Mouse (Mus musculus) lung, embryonic 16.5 days (tissue): ENCODE data around the gene Rnf215. TPM values are rescaled to one million over a fixed set of nuclear protein-coding genes. Genes with fewer than 3 reads are reported as not detected.

Experiments used
- ATAC-seq: fragments of 200-750 bp; cut with Nextera tagmentation; 2 replicates; pipeline ENCODE4 v1.8.0; 2017; ENCODE audit warnings: low read depth, mild to moderate bottlenecking, moderate library complexity
- H3K27ac ChIP-seq: fragments of 300-500 bp; sonication (generic); 2 replicates; pipeline ENCODE4 v1.5.1; 2014; ENCODE audit warnings: mild to moderate bottlenecking, control low read depth, low read length
- H3K27me3 ChIP-seq: fragments of 300-500 bp; sonication (generic); 2 replicates; pipeline ENCODE4 v1.6.1; 2014; ENCODE audit warnings: low read depth, low read length, mixed read lengths; ENCODE audit not compliant: control insufficient read depth, insufficient read depth
- H3K36me3 ChIP-seq: fragments of 300-500 bp; sonication (generic); 2 replicates; pipeline ENCODE4 v1.6.1; 2014; ENCODE audit warnings: low read length; ENCODE audit not compliant: control insufficient read depth, insufficient read depth
- H3K4me1 ChIP-seq: fragments of 300-500 bp; sonication (generic); replicated peaks from 2 replicates; pipeline ENCODE4 v1.6.1; 2014; ENCODE audit warnings: low read length, mixed read lengths; ENCODE audit not compliant: control insufficient read depth, insufficient read depth
- H3K4me2 ChIP-seq: fragments of 300-500 bp; sonication (generic); 2 replicates; pipeline ENCODE4 v1.6.1; 2014; ENCODE audit warnings: low read depth, low read length, control low read depth
- H3K4me3 ChIP-seq: fragments of 300-500 bp; sonication (generic); 2 replicates; pipeline ENCODE4 v1.5.1; 2014; ENCODE audit warnings: mild to moderate bottlenecking, low read length, control low read depth
- H3K9ac ChIP-seq: fragments of 300-500 bp; sonication (generic); 2 replicates; pipeline ENCODE4 v1.6.1; 2014; ENCODE audit warnings: low read length, control low read depth
- H3K9me3 ChIP-seq: fragments of 300-500 bp; sonication (generic); 2 replicates; pipeline ENCODE4 v1.6.1; 2016; ENCODE audit warnings: low read length; ENCODE audit not compliant: control insufficient read depth
- WGBS: fragments of 180-500 bp; shearing (Covaris S2); extraction: QIAGEN DNeasy Blood & Tissue Kit; methylation state at CpG from one replicate; pipeline ENCODE4 v1.1.7; 2014; 5-methylcytosine and 5-hydroxymethylcytosine counted together
- polyA plus RNA-seq: library from polyadenylated mRNA; unstranded; fragments of >200 nt; fragmentation: Nextera tagmentation; extraction: Ambion mirVana; gene quantifications from 2 replicates; pipeline ENCODE4 v1.2.1, GENCODE M21; 2015

The Rnf215 gene
- polyA plus RNA-seq, 1 experiment from 2014 or later: 35.7 TPM

- no peak overlapping the region for H3K9ac ChIP-seq
- H3K4me3 ChIP-seq: no peak overlapping the region
- H3K27ac ChIP-seq: no peak overlapping the region
- no peaks in the 10 kb centered on the region for H3K9me3 ChIP-seq
- H3K27me3 ChIP-seq: no peaks in the 10 kb centered on the region
- no peak overlapping the region for H3K4me2 ChIP-seq
- no peak for ATAC-seq
- H3K4me1 ChIP-seq: no peaks in the 10 kb centered on the region
- no peaks in the 10 kb centered on the region for H3K36me3 ChIP-seq
- WGBS: 85% methylated on average over 7 of the region's 7 CpGs
These were observed 18.7 kb downstream of the Rnf215 start for GRCm38 (mm10) chr11:4153694-4154093.

DNA sequence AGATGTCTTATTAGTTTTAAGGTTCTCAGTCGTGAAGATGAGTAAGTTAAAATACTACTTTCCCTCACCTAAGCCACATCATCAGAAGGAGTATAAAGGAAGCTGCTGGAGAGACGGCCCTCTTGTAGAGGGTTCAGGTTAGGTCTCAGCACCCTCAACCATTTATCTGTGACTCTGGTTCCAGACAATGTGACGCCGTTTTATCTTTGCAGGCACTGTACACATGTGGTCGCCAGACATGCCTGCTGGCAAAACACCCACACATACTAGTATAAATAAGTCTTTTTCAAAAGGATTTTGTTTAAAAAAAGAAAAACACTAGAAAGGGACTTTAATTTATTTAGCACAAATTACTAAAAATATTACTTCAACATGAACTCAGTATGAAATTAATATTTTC lies 20.6 kb downstream of the Rnf215 start:
- Histone ChIP-seq H3K27me3 (no peaks in the 10 kb centered on the region), H3K4me1 (peaks cover 6% of the 10 kb centered on the region; the same call in 1 of the 2 replicates), H3K4me2 (no peak overlapping the region), H3K9ac (no peak overlapping the region), H3K9me3 (no peaks in the 10 kb centered on the region), H3K4me3 (no peak overlapping the region), H3K36me3 (no peaks in the 10 kb centered on the region), H3K27ac (no peak overlapping the region)
- WGBS: 64% methylated on average over 5 of the region's 5 CpGs
- ATAC-seq: no peak

GRCm38 (mm10) chr11:4158676-4159075 lies 23.7 kb downstream of the Rnf215 start:
- Histone ChIP-seq H3K9me3 (no peaks in the 10 kb centered on the region), H3K4me1 (peaks cover 17% of the 10 kb centered on the region), H3K4me2 (no peak overlapping the region), H3K27ac (no peak overlapping the region), H3K27me3 (no peaks in the 10 kb centered on the region), H3K4me3 (no peak overlapping the region), H3K9ac (no peak overlapping the region), H3K36me3 (peaks cover 8% of the 10 kb centered on the region)
- no peak for ATAC-seq
- 78% methylated on average over 3 of the region's 3 CpGs for WGBS

GRCm38 (mm10) chr11:4159808-4160708 lies 25.1 kb downstream of the Rnf215 start, which contains the start of the genes Ccdc157 and Sf3a1:
Gene Ccdc157, minus strand, starts transcription at chr11:4160293.
Gene Sf3a1, plus strand, starts transcription at chr11:4160350.
- Histone ChIP-seq H3K27ac (peak within 1 kb of the TSS; percentile 79), H3K36me3 (peaks cover 11% of the 10 kb centered on the region), H3K27me3 (no peaks in the 10 kb centered on the region), H3K4me1 (peaks cover 17% of the 10 kb centered on the region), H3K4me3 (peak within 1 kb of the TSS; percentile 84), H3K9me3 (no peaks in the 10 kb centered on the region), H3K4me2 (peak within 1 kb of the TSS; percentile 68), H3K9ac (peak within 1 kb of the TSS; percentile 86)
- 2% methylated on average over 54 of the region's 54 CpGs for WGBS
- peak; percentile 98 for ATAC-seq

- Histone ChIP-seq H3K9ac (peak overlapping the region; percentile 86), H3K27ac (peak overlapping the region; percentile 79), H3K9me3 (no peaks in the 10 kb centered on the region), H3K27me3 (no peaks in the 10 kb centered on the region), H3K36me3 (peaks cover 17% of the 10 kb centered on the region), H3K4me2 (peak overlapping the region; percentile 68), H3K4me1 (peaks cover 17% of the 10 kb centered on the region), H3K4me3 (peak overlapping the region; percentile 84)
- WGBS: 4% methylated on average over 15 of the region's 15 CpGs
- no peak for ATAC-seq
These were observed 25.9 kb downstream of the Rnf215 start for GRCm38 (mm10) chr11:4160758-4161480.

- Histone ChIP-seq H3K9me3 (no peaks in the 10 kb centered on the region), H3K4me1 (peaks cover 13% of the 10 kb centered on the region), H3K4me2 (no peak overlapping the region), H3K9ac (no peak overlapping the region), H3K27ac (no peak overlapping the region), H3K36me3 (peaks cover 40% of the 10 kb centered on the region), H3K4me3 (no peak overlapping the region), H3K27me3 (no peaks in the 10 kb centered on the region)
- 96% methylated on average over 2 of the region's 2 CpGs for WGBS
- no peak for ATAC-seq
These were observed 29.7 kb downstream of the Rnf215 start for GRCm38 (mm10) chr11:4164701-4165100.

DNA sequence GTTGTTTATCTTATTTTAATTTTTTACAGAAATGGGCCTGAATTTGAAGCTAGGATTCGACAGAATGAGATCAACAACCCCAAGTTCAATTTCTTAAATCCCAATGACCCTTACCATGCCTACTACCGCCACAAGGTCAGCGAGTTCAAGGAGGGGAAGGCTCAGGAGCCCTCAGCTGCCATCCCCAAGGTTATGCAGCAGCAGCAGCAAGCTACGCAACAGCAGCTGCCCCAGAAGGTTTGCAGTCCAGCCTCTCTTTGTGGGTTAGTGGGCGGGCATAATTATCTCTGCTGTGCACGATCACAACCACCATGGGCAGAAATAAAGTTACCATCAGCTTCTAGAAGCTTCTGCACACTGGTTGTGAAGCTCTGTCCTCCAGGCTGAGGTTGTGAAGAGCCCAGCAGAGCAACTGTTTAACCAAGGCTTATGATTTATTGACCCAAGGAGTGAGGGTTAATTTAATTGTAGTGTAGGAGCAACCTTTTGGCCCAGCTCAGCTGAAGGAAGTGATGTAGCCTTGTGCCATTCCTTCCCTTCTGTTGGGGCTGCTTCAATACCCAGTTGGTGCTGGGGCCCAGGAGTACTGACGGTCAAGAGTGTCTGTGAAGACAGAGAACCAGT lies 31.6 kb downstream of the Rnf215 start:
- Histone ChIP-seq H3K4me3 (no peak overlapping the region), H3K27ac (no peak overlapping the region), H3K4me1 (peaks cover 5% of the 10 kb centered on the region), H3K27me3 (no peaks in the 10 kb centered on the region), H3K36me3 (peaks cover 55% of the 10 kb centered on the region), H3K4me2 (no peak overlapping the region), H3K9me3 (no peaks in the 10 kb centered on the region), H3K9ac (no peak overlapping the region)
- WGBS: 88% methylated on average over 7 of the region's 7 CpGs
- ATAC-seq: no peak

GRCm38 (mm10) chr11:4174586-4174985 lies 39.6 kb downstream of the Rnf215 start:
- no peaks in the 10 kb centered on the region for H3K27me3 ChIP-seq
- H3K4me1 ChIP-seq: no peaks in the 10 kb centered on the region
- ATAC-seq: no peak
- peaks cover 79% of the 10 kb centered on the region for H3K36me3 ChIP-seq
- H3K9ac ChIP-seq: no peak overlapping the region
- no peak overlapping the region for H3K27ac ChIP-seq
- 82% methylated on average over 5 of the region's 5 CpGs for WGBS
- no peak overlapping the region for H3K4me3 ChIP-seq
- no peaks in the 10 kb centered on the region for H3K9me3 ChIP-seq
- no peak overlapping the region for H3K4me2 ChIP-seq

GRCm38 (mm10) chr11:4177716-4178115 lies 42.7 kb downstream of the Rnf215 start:
- Histone ChIP-seq H3K4me2 (no peak overlapping the region), H3K36me3 (peaks cover 78% of the 10 kb centered on the region), H3K4me3 (no peak overlapping the region), H3K27ac (no peak overlapping the region), H3K27me3 (no peaks in the 10 kb centered on the region), H3K9ac (no peak overlapping the region), H3K9me3 (no peaks in the 10 kb centered on the region), H3K4me1 (no peaks in the 10 kb centered on the region)
- ATAC-seq: no peak
- WGBS: 54% methylated on average over 4 of the region's 4 CpGs
